Mouse (Mus musculus): Measurements from ENCODE around the gene Spen.
"Not testable (repeated sequence)": the region's sequence is repeated elsewhere in the genome, so short reads cannot be mapped to it uniquely, and the experiment has no call there.

Gene Spen

DNA sequence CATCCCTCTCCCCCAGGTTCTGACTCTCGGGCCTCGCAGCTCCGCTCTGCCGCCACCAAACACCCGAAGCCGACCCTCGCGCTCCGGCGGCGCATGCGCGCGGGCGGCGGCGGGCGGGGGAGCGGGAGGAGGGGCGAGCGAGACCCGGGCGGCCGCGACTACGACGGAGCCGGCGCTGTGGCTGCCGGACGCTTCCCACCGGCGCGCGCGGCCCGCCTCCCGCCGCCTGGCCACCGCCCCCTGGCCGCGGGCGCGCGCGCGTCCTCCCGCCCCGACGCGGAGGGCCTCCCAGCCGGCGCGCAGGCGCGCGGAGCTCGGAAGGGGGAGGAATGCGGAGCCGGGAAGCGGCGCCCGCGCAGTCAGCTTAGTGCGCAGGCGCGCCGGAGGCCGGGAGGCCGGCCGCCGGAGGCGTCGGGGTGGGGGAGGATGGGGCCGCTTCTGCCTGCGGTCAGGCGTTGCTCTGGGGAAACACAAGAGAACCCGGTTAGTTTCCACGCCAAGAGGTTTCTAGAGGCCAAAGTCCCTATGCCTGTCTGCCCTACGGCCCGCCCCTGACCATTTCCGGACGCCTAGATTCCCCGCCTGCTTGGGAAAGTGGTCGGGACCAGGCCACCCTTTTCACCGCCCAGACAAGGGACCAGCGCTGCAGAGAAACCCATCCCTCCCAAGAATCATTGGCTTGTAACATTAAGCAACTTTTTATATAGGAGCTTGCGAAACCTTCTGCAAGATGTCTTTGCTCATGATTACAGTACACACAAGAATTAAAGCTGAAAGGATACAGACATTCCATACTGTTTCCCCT, at the start of gene Spen:
Gene Spen, minus strand, starts transcription at position 190 of the 805 bp plus-strand sequence.
- DNase-seq (ENCODE audit: low read depth in 1 of 2, low spot score in 2 of 2): peak; percentile 82 to 88

DNA sequence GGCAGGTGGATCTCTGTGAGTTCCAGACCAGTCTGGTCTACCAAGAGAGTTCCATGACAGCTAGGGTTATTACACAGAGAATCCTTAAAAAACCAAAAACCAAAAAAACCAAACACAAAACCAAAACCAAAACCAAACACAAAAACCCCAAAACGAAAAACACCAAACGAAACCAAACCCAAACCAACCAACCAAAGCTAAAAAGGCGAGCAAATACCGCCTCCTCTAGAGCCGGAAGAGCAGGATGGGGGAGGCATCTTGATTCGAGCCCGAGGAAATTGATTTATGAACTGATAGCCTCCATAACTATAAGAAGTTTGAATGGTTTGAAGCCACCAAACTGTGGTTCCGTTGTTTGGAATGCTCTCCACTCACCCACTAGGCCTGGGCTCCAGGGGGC, 45.5 kb upstream of the Spen start:
- no peak for DNase-seq (ENCODE audit: low read depth in 1 of 2, low spot score in 2 of 2)

DNA sequence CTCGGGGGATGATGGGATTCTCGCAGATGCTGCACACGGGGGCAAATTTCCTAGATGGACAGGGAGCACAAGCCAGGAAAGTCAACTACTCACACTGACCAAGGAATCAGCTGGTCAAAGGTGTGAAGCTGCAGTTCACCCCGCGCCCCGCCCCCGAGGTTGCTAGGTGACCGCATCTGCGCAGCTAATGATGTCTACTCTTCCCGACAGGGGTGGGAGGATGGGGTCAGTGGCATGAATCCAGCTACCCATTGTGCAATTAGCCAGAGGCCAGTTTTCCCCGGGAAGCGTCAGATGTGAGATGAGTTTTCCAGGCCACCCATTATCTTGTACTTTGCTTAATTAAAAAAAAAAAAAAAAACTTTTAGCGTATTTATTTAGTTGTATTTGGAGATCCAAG, 42.7 kb upstream of the Spen start:
- DNase-seq (ENCODE audit: low read depth in 1 of 2, low spot score in 2 of 2): no peak

DNA sequence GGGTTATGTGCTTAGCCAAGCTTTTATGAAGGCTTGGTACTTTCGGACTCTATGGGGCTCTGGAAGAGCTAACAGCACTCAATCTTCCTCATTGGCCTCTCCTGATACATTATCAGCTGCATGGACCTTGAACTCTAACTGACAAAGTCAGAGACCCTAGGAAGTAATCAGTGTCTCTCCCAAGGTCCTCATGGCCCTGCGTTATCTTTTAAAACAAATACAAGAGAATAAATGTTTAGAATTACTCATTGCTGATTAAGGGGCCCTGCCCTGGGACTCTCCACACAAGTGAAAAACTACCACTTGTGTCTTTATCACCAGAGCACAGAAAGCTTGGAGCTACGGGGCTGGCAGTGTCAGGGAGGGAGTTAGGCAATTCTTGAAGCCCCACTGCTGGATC, 40.4 kb upstream of the Spen start:
- DNase-seq (ENCODE audit: low read depth in 1 of 2, low spot score in 2 of 2): no peak

DNA sequence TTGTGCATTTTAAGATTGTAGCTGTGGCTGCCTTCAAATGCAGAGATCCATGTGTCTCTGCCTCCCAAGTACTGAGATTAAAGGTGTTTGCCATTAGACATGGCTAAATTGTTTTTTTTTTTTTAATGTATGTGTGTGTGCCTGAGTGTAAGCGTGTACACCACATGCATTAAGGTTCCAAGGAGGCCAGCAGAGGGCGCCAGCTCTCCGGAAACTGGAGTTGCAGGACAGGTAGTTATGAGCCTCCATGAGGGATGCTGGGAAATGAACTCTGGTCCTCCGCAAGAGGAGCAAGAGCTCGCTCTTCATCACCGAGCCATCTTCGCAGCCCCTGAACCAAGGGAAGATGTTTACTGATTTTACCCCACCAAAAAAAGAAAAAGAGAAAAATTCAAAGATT, 38.5 kb upstream of the Spen start:
- DNase-seq (ENCODE audit: low read depth in 1 of 2, low spot score in 2 of 2): no peak

DNA sequence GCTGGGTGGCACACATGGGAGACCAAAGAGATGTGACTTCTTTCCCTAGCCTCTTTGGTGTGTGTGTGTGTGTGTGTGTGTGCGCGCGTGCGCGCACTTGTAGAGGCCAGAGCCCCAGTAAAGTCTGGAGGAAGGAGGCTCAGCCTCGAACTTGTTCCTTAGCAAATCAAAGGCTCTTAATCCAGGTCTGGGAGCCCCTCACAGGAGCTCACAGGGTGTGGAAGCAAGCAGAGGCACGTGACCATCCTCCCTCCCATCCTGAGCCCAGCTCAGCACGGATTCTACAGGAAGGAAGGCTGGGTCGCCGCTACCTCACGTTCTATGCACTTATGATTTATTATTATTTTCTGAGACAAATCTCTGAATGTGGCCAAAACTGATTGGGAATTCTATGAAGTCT, 38.0 kb upstream of the Spen start:
- DNase-seq (ENCODE audit: low read depth in 1 of 2, low spot score in 2 of 2): no peak

DNA sequence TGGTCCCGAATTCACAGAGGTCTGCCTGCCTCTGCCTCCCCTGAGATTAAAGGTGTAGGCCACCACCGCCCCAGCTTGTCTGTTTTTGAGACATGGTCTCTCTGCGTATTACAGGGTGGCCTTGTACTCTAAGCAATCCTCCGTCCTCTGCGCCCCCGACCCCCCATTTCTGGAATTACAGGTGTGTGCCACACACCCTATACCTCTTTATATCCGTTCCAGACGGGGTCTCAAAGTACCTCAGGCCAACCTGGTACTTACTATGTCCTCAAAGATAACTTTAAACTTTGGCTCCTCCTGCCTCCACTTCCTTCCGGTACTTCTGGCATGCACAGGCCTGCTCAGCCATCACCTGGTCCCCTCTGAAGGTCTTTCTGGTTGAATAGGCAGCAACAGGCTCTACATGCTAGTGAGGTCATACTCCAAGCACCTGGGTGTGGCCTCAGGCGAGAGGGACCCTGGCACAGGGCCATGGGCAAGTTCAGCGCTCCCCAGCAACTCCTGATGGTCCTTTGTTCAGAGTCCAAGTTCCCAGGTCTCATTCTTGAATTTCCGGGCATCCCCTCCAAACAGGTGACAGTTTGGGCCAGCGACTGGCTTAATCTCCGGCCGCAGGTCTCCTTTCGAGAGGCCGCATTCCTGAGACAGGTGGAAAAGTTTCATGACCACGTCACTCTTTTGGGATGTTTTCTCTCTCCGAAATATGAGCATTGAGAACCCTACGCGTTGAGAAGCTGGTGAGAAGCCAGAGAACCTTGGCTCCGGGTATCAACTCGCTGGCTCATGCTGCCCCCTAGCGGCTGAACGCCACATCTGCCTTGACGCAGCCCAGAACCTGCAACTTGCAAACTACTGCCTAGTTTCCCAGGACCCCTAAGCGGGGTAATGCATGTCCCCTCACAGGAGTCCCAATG, 36.6 kb upstream of the Spen start:
- DNase-seq (ENCODE audit: low read depth in 1 of 2, low spot score in 2 of 2): peak in 1 of 2 experiments; percentile 73

DNA sequence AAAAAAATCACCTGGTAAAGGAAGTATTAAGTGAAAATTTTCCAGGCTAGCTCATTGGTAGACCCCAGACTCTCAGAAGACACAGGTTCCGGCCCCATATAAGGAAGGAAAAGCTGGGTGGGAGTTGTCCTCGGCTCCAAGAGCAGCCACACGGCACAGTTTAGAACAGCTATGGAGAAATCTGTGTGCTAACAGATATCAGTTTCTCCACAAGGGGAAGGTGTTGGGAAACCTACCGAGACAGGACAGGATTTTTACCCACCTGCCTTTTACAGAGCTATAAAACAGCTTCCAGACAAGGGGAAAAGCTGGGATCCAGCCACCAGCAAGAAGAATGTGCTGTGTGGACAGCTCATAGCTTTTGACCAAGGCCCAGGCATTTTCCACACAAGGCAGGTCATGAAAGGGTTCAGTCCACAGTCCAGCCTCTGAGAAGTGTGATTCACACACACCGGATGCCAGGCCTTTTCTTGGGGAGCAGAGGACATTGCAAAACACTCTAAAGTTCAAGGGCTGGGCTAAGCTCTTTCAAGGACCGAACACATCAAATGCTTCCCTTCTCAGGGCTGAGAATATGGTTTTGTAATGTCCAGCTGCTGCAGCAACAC, 35.1 kb upstream of the Spen start:
- peak; percentile 57 to 71 for DNase-seq (ENCODE audit: low read depth in 1 of 2, low spot score in 2 of 2)

DNA sequence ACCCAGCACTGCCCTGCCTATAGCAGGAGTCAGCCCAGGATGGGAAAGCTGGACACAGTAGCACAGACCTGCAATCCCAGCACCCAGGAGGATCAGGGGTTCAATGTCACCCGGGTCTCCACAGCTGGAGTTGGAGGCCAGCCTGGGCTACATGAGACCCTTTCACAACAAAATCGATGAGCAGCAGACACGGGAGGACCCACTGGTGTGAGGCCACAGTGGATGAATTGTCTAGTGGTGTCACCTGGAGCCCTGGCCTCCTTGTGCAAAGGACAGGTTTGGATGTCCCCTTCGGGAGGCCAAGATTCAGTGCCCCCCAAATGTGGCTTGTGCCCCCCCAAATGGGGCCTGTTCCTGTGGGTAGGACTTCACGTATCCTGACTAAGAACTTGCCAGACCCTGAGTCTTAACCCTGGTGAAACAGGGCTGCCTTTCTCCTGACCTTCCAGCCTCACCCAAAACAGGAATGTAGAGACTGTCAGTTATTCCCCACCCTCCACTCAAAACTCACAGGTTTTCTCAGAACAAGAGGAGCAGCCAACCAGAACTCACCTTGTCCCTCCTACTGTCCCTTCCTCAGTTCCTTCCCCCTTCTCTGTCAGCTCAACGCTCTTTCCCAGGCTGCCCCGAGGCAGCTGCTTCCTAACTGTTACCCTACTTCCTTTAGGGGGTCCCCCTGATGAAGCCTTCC, 34.4 kb upstream of the Spen start:
- DNase-seq (ENCODE audit: low read depth in 1 of 2, low spot score in 2 of 2): no peak

DNA sequence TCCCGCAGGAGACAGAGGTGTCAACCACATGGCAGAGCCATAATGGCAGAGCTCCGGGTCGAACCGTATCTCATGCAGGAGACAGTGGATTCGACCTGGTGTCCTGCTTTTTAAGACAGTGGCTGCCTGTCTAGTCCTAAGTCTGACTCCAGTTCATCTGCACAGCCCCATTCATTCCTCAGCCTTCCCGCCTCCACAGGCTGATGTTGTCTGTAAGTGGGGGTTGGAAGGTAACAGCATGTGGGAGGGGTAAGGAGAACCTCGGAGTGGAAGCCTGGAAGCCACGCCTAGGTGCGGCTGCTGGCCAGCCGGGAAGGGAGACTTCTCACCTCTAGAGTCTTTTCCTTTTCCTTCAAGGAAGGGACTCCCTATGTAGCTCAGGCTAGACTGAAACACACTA, 33.5 kb upstream of the Spen start:
- DNase-seq (ENCODE audit: low read depth in 1 of 2, low spot score in 2 of 2): no peak

DNA sequence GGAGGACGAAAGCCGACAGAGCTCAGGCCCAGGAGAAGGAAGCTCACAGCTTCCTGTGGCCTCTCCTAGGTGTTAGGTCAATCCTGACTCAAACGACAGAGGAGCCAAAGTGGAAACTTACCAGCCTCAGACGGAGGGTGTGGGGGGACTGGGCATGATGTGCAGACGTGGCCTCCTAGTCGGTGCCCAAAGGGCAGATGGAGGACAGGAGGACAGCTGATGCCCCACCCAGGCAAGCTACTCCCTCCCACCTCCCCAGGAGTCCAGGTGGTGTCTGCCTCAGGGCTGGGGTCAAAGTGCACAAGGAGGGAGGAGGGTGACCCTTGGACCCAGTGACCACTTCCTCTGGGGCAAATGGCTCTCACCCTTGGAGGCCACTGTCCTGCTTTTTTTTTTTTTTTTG, 32.9 kb upstream of the Spen start:
- DNase-seq (ENCODE audit: low read depth in 1 of 2, low spot score in 2 of 2): no peak

DNA sequence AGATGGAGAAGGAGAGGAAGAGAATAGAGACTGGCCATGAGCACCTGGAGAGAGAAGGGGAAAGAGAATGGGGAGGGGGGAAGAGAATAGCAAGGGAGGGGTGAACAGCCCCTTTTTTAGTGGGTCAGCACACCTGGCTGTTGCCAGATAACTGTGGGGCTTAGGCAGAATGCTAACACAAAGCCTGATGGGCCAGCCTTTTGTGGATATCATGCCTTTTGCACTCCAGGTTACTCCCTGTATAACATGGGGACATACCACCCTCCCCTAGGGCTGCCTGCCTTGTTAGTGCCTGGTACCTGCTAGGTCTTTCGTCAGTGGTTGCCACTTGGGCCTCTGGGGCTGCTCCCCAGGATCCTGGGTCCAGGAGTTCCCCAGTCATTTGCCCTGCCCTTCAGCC, 32.4 kb upstream of the Spen start:
- no peak for DNase-seq (ENCODE audit: low read depth in 1 of 2, low spot score in 2 of 2)

DNA sequence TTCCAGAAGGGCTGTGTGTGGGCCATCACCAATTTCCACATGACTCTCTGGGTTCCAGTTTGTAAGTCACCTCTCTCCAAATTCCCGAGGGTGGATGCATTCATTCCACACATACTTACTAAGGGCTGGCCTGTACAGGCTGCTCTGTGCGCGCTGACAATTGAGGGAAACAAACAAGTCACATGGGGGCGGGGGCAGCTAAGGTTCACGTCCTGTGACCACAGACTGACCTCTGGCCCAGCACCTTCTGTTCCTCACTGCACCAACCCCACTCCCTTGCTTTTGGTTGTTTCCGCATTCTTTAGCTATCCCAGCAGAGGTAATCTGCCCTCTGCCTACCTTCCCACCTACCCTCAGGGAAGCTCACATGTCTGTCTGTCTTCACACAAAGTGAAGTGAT, 31.6 kb upstream of the Spen start:
- no peak for DNase-seq (ENCODE audit: low read depth in 1 of 2, low spot score in 2 of 2)

DNA sequence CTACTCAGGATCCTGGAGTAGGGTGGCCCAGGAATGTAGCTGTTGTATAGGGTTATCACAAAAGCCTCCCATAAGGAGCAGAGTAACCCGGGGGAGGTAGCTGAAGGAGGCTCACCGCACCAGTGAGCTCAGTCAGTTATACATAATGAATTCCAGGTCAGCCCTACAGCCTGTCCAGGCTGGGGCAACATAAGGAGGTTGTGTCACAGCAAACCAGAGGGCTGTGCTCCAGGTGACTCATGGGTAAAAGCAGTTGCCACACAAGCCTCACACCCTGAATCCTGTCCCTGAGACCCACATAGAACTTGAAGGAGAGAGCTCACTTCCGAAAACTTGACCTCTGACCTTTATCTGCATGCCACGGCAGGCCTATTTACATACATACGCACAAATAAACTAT, 30.6 kb upstream of the Spen start:
- no peak for DNase-seq (ENCODE audit: low read depth in 1 of 2, low spot score in 2 of 2)

DNA sequence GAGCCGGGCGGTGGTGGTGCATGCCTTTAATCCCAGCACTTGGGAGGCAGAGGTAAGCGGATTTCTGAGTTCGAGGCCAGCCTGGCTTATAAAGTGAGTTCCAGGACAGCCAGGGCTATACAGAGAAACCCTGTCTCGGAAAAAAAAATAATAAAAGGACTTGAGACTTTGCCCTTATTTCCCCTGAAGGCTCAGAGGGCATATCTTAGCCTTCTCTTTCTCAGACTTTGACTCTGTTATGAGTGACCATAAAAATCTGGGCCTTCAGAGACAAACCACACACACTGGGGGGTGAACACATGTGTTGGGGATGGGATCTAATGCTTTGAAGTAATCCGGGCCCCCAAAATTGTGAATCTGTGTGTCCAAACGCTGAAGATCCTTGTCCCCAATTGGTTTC, 28.8 kb upstream of the Spen start:
- DNase-seq (ENCODE audit: low read depth in 1 of 2, low spot score in 2 of 2): not testable (repeated sequence)

DNA sequence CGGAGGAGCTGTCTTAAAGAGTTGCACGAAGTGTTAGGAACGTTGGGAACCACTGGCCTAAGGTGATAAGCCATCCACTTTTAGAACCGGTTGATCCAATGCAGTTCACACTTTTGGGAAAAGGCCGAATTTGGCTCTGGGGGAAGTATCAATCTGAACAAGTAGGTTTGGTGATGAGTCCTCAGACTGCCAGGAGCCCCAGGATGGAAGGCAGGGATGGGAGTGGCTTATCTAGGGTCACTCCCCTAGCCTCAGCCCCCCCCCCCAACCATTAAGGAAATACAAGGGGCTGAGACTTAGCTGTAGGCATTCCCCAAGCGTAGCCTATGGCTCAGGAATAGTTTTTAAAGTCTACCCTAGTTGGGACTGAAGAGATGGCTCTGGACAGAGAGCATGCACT, 27.8 kb upstream of the Spen start:
- DNase-seq (ENCODE audit: low read depth in 1 of 2, low spot score in 2 of 2): no peak

DNA sequence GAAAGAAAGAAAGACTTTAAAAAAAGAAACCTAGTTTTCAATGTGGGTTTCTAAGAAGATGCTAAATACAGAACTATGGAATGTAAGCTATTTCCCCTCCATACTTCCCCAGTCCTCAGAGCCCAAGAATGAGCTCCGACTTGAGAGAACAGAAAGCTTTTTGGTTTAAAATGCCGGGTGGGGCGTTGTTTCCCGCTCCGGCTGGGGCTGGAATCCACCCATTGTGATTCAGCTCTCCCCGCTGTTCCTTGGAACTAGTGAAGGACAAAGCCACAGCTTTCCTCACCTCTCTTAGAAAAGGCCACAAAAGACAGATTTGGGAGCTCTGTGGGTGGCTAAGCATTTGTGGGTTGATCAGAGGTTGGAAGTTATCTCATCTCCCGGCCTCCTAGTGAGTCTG, 26.9 kb upstream of the Spen start:
- no peak for DNase-seq (ENCODE audit: low read depth in 1 of 2, low spot score in 2 of 2)

DNA sequence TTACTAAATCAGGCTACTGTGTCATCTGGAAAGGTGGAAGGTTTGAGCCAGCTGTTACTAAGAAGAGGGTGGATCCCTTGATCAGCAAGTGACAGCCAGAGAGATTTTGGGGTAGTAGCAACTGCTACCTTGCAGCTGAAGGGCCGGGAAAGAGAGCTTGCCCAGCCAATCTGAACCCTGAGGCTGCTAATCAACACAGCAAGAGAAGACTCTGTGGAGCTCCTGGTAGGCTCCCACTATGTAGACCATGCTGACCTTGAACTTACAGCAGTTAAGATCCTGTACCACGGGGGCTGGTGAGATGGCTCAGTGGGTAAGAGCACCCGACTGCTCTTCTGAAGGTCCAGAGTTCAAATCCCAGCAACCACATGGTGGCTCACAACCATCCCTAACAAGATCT, 26.3 kb upstream of the Spen start:
- DNase-seq (ENCODE audit: low read depth in 1 of 2, low spot score in 2 of 2): no peak

DNA sequence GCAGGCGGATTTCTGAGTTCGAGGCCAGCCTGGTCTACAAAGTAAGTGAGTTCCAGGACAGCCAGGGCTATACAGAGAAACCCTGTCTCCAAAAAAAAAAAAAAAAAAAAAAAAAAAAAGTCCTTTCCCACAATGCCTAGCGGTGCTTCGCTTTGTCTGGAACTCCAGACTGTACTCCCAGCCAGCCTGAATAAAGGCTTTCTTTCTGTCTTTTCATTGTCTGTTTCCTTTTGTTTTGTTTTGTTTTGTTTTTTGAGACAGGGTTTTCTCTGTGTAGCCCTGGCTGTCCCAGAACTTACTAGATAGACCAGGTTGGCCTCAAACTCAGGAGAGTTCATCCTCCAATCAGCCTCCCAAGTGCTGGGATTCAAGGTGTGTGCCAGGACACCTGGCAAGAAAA, 25.8 kb upstream of the Spen start:
- no peak for DNase-seq (ENCODE audit: low read depth in 1 of 2, low spot score in 2 of 2)

DNA sequence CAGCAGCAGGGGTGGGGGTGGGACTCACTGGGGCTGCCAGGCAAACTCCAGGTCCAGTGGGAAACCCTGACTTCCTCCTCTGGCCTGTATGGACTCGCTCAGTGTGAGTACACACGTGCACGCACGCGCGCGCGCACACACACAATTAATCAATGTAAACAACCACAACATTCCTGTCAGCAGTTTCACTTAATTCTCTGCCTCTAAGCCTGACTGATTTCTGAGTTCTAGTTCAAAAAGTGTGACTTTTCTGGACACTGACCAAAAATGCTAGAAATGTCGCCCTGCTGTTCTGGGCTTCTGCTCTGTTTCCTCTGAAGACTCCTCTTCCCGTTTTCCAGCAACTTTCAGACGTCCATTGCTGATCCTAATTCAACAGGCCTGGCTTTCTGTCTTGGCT, 23.9 kb upstream of the Spen start:
- DNase-seq (ENCODE audit: low read depth in 1 of 2, low spot score in 2 of 2): no peak

DNA sequence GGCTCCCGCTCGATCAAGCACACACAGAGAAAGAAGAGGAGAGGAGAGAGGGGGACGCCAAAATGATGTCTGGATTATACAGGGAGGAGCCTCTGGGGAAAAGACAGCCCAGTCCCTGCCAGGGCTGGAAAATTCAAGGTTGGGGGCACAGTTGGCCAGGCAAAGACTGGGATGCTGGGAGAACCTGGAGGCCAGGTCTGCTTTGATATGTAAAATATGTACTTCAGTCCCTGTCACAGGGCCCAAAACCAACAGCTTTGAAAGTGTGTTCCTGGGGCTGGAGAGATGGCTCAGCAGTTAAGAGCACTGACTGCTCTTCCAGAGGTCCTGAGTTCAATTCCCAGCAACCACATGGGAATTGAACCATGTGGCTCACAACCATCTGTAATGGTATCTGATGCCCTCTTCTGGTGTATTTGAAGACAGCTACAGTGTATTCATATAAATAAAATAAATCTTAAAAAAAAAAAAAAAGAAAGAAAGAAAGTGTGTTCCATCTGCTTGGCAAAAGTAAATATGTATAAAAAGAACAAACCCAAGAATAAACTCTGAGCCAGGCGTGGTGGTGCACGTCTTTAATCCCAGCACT, 23.0 kb upstream of the Spen start:
- not testable (repeated sequence) for DNase-seq (ENCODE audit: low read depth in 1 of 2, low spot score in 2 of 2)
